Mouse (Mus musculus): ENCODE data around the gene Mmd2. TPM values are rescaled to one million over a fixed set of nuclear protein-coding genes. Genes with fewer than 3 reads are reported as not detected.

The Mmd2 gene
- polyA plus RNA-seq, 1 experiment from 2014 or later: 2.0 TPM

DNA sequence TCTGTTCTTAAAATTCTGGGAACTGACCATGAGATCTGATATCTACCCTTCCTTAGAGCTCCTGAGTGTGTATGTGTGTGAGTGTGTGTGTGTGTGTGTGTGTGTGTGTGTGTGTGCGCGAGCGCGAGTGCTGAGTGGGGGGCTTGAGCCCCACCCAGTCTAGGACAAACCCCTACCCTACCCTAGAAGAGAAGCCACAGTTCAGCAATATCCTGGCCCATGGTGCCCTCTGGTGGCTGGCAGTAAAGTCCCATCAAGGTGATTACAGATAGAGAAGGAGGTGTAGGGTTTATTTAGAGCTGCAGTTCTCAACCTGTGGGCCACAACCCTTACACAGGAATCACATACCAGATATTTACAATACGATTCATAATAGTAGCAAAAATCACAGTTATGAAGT lies 11.3 kb upstream of the Mmd2 start:
- WGBS: 21% methylated on average over 5 of the region's 5 CpGs
- Histone ChIP-seq H3K9me3 (ENCODE audit: control insufficient read depth, low read depth, low read length) (no peaks in the 10 kb centered on the region), H3K4me3 (ENCODE audit: low read depth, low read length) (no peak overlapping the region), H3K27me3 (ENCODE audit: control insufficient read depth, insufficient read depth, low read length) (no peaks in the 10 kb centered on the region), H3K9ac (replicated peaks; ENCODE audit: low read depth, low read length) (no peak overlapping the region), H3K4me2 (replicated peaks; ENCODE audit: low read depth, low read length) (no peak overlapping the region), H3K27ac (ENCODE audit: low read length) (no peak overlapping the region), H3K4me1 (ENCODE audit: control insufficient read depth, insufficient read depth, low read length) (no peaks in the 10 kb centered on the region), H3K36me3 (ENCODE audit: control insufficient read depth, insufficient read depth, low read length) (no peaks in the 10 kb centered on the region)
- no peak for ATAC-seq (ENCODE audit: insufficient number of reproducible peaks, insufficient read depth, low FRiP score, low read depth)

DNA sequence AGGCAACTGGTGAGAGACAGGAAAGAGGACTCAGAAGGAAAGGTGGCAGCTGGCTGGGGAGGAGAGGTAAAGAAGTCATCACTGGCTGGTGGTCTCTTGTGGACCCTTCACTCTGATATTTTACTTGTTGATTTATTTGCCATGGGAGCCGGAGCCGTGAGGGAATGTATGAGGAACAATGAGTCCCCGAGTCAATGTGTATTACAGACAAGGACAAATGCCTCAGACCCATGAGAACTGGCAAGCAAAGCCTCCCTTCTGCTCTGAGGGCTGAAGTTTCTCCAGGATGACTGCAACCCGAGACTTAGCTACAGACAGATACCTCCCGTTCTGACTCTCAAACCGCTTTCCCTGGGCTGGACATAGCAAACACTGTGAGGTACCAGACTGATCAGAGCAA lies 7.7 kb upstream of the Mmd2 start:
- Histone ChIP-seq H3K36me3 (ENCODE audit: control insufficient read depth, insufficient read depth, low read length) (no peaks in the 10 kb centered on the region), H3K4me3 (ENCODE audit: low read depth, low read length) (no peak overlapping the region), H3K27me3 (ENCODE audit: control insufficient read depth, insufficient read depth, low read length) (no peaks in the 10 kb centered on the region), H3K4me1 (ENCODE audit: control insufficient read depth, insufficient read depth, low read length) (no peaks in the 10 kb centered on the region), H3K9me3 (ENCODE audit: control insufficient read depth, low read depth, low read length) (no peaks in the 10 kb centered on the region), H3K4me2 (replicated peaks; ENCODE audit: low read depth, low read length) (no peak overlapping the region), H3K9ac (replicated peaks; ENCODE audit: low read depth, low read length) (no peak overlapping the region), H3K27ac (ENCODE audit: low read length) (no peak overlapping the region)
- WGBS: 43% methylated on average over 6 of the region's 6 CpGs
- no peak for ATAC-seq (ENCODE audit: insufficient number of reproducible peaks, insufficient read depth, low FRiP score, low read depth)

DNA sequence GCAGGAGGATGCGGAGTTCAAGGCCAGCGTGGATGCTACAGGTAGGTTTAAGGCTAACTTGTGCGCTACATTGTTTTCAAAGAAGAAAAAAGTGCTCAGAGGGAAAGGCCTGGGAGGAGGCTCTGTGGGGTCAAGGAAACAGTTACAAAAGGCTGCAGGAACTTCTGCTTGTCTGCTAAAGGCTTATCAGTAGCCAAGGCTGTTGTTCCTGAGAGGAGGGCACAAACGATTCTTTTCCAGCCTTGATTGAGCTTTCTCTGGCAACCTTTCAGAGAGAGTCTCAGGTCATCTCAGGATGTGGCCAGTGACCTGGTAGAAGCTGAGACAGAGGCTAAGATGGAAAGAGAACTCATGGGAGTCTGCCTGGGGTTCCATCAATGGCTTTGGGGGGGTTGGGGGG lies 7.0 kb upstream of the Mmd2 start:
- WGBS: 80% methylated on average over 4 of the region's 4 CpGs
- ATAC-seq (ENCODE audit: insufficient number of reproducible peaks, insufficient read depth, low FRiP score, low read depth): no peak
- Histone ChIP-seq H3K4me2 (replicated peaks; ENCODE audit: low read depth, low read length) (no peak overlapping the region), H3K9ac (replicated peaks; ENCODE audit: low read depth, low read length) (no peak overlapping the region), H3K4me3 (ENCODE audit: low read depth, low read length) (no peak overlapping the region), H3K27me3 (ENCODE audit: control insufficient read depth, insufficient read depth, low read length) (no peaks in the 10 kb centered on the region), H3K4me1 (ENCODE audit: control insufficient read depth, insufficient read depth, low read length) (no peaks in the 10 kb centered on the region), H3K27ac (ENCODE audit: low read length) (no peak overlapping the region), H3K9me3 (ENCODE audit: control insufficient read depth, low read depth, low read length) (no peaks in the 10 kb centered on the region), H3K36me3 (ENCODE audit: control insufficient read depth, insufficient read depth, low read length) (no peaks in the 10 kb centered on the region)

DNA sequence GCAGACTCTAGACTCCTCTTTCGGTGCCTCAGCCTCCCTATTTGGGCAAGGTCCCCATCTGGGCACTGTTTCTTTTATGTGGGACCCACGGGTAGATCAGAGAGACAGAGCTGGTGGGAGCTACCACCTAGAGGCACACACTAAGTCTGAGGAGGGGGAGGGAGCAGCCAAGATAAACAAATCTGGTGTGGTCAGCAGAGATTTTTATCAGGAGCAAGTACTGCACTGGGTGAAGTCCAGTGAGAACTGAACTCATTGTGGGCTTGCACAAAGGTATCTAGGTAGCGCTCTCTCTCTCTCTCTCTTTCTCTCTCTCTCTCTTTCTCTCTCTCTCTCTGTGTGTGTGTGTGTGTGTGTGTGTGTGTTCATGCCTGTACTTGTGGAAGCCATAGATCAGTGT lies 5.9 kb upstream of the Mmd2 start:
- WGBS: 51% methylated on average over 3 of the region's 3 CpGs

DNA sequence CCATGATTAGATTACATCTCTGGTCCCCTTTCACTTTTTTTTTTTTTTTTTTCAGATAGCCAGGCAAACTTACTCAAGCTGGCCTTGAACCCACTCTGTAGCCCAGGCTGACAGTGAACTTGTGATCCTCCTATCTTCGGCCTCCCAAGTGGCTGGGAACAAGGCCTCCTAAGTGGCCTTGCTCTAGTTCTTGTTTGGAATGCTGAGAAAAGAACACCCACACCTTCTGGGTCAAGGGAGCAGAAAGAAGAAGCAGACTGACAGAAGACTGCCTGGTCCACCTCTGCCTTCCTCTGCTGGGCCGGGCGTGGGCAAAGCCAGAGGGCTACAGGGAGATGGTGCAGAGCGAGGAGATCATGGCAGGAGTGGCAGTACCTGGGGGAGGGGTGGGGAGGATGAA lies 1.8 kb upstream of the Mmd2 start:
- Histone ChIP-seq H3K9me3 (ENCODE audit: control insufficient read depth, low read depth, low read length) (no peaks in the 10 kb centered on the region), H3K4me1 (ENCODE audit: control insufficient read depth, insufficient read depth, low read length) (no peaks in the 10 kb centered on the region), H3K4me2 (replicated peaks; ENCODE audit: low read depth, low read length) (no peak overlapping the region), H3K4me3 (ENCODE audit: low read depth, low read length) (no peak overlapping the region), H3K27ac (ENCODE audit: low read length) (no peak overlapping the region), H3K9ac (replicated peaks; ENCODE audit: low read depth, low read length) (no peak overlapping the region), H3K36me3 (ENCODE audit: control insufficient read depth, insufficient read depth, low read length) (no peaks in the 10 kb centered on the region), H3K27me3 (ENCODE audit: control insufficient read depth, insufficient read depth, low read length) (no peaks in the 10 kb centered on the region)
- 88% methylated on average over 4 of the region's 4 CpGs for WGBS
- ATAC-seq (ENCODE audit: insufficient number of reproducible peaks, insufficient read depth, low FRiP score, low read depth): no peak

More for the DNA sequence above, 5.9 kb upstream of the Mmd2 start:
- no peaks in the 10 kb centered on the region for H3K4me1 ChIP-seq (ENCODE audit: control insufficient read depth, insufficient read depth, low read length)
- no peak for ATAC-seq (ENCODE audit: insufficient number of reproducible peaks, insufficient read depth, low FRiP score, low read depth)
- H3K27me3 ChIP-seq (ENCODE audit: control insufficient read depth, insufficient read depth, low read length): no peaks in the 10 kb centered on the region
- H3K4me3 ChIP-seq (ENCODE audit: low read depth, low read length): no peak overlapping the region
- H3K9ac ChIP-seq (replicated peaks; ENCODE audit: low read depth, low read length): no peak overlapping the region
- no peak overlapping the region for H3K27ac ChIP-seq (ENCODE audit: low read length)
- no peaks in the 10 kb centered on the region for H3K9me3 ChIP-seq (ENCODE audit: control insufficient read depth, low read depth, low read length)
- H3K36me3 ChIP-seq (ENCODE audit: control insufficient read depth, insufficient read depth, low read length): no peaks in the 10 kb centered on the region
- no peak overlapping the region for H3K4me2 ChIP-seq (replicated peaks; ENCODE audit: low read depth, low read length)

DNA sequence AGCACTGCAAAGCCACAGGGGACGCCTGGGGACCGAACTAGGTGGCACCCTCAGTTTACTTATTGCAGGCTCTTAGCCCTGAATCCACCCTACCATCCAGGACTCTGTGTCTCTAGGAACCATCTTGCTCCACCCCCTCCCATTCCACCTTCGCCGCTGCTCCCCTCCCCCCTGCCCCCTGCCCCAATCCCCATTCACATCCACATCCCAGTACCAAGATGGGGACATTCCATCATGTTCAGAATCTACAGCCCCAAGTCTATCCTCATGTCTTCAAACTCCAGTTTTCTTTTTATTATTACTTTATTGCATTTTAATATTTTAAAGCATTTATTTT lies 357 bp upstream of the Mmd2 start:
- Histone ChIP-seq H3K9ac (replicated peaks; ENCODE audit: low read depth, low read length) (no peak overlapping the region; the same call in 1 of the 2 replicates), H3K27ac (ENCODE audit: low read length) (no peak overlapping the region), H3K4me2 (replicated peaks; ENCODE audit: low read depth, low read length) (peak overlapping the region; percentile 70), H3K36me3 (ENCODE audit: control insufficient read depth, insufficient read depth, low read length) (no peaks in the 10 kb centered on the region), H3K27me3 (ENCODE audit: control insufficient read depth, insufficient read depth, low read length) (no peaks in the 10 kb centered on the region), H3K4me1 (ENCODE audit: control insufficient read depth, insufficient read depth, low read length) (no peaks in the 10 kb centered on the region), H3K9me3 (ENCODE audit: control insufficient read depth, low read depth, low read length) (no peaks in the 10 kb centered on the region), H3K4me3 (ENCODE audit: low read depth, low read length) (peak overlapping the region; percentile 35)
- 5% methylated on average over 4 of the region's 4 CpGs for WGBS
- no peak; the same call in 1 of the 2 replicates for ATAC-seq (ENCODE audit: insufficient number of reproducible peaks, insufficient read depth, low FRiP score, low read depth)

DNA sequence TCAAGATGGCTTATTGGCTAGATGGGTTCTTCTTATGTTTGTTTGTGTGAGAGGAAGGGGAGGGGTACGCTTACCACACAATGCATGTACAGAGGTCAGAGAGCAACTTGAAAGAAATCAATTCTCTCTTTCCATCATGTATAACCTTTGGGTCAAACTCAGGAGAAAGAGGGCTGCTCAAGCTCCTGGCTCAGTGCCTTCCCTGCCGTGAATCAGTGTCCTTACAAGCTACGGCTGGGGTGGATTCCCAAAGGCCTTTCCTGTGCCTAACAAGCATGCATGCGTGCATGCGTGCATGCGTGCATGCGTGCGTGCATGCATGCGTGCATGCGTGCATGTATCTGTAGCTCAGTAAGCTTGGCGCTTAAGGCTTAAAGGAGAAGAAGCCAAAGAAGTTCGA lies 3.3 kb downstream of the Mmd2 start:
- H3K4me2 ChIP-seq (replicated peaks; ENCODE audit: low read depth, low read length): no peak overlapping the region
- no peaks in the 10 kb centered on the region for H3K9me3 ChIP-seq (ENCODE audit: control insufficient read depth, low read depth, low read length)
- H3K4me1 ChIP-seq (ENCODE audit: control insufficient read depth, insufficient read depth, low read length): no peaks in the 10 kb centered on the region
- H3K36me3 ChIP-seq (ENCODE audit: control insufficient read depth, insufficient read depth, low read length): no peaks in the 10 kb centered on the region
- no peak overlapping the region for H3K4me3 ChIP-seq (ENCODE audit: low read depth, low read length)
- no peak overlapping the region for H3K27ac ChIP-seq (ENCODE audit: low read length)
- no peaks in the 10 kb centered on the region for H3K27me3 ChIP-seq (ENCODE audit: control insufficient read depth, insufficient read depth, low read length)
- ATAC-seq (ENCODE audit: insufficient number of reproducible peaks, insufficient read depth, low FRiP score, low read depth): no peak
- no peak overlapping the region for H3K9ac ChIP-seq (replicated peaks; ENCODE audit: low read depth, low read length)
- 88% methylated on average over 12 of the region's 12 CpGs for WGBS

DNA sequence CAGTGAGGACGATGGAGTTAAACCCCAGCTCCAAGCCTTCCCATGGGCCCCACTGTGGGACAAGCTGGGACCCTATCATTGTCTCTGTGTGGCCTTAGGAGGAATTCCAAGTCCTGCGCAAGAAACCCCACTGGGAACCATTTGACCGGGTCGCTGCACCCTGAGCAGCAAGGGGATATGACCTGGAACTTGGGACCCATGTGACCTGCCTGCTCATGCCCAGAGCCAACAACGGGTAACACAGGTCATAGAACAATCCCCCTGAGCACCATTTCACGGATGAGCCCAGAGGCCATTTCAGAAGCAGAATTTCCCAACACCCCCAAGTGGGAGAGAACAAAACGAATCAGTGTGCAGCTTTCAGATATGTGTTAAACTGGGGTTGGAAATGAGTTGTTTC lies 4.2 kb downstream of the Mmd2 start:
- Histone ChIP-seq H3K9ac (replicated peaks; ENCODE audit: low read depth, low read length) (no peak overlapping the region), H3K4me3 (ENCODE audit: low read depth, low read length) (no peak overlapping the region), H3K36me3 (ENCODE audit: control insufficient read depth, insufficient read depth, low read length) (no peaks in the 10 kb centered on the region), H3K9me3 (ENCODE audit: control insufficient read depth, low read depth, low read length) (no peaks in the 10 kb centered on the region), H3K27me3 (ENCODE audit: control insufficient read depth, insufficient read depth, low read length) (no peaks in the 10 kb centered on the region), H3K27ac (ENCODE audit: low read length) (no peak overlapping the region), H3K4me2 (replicated peaks; ENCODE audit: low read depth, low read length) (no peak overlapping the region), H3K4me1 (ENCODE audit: control insufficient read depth, insufficient read depth, low read length) (no peaks in the 10 kb centered on the region)
- ATAC-seq (ENCODE audit: insufficient number of reproducible peaks, insufficient read depth, low FRiP score, low read depth): no peak
- WGBS: 81% methylated on average over 7 of the region's 7 CpGs

DNA sequence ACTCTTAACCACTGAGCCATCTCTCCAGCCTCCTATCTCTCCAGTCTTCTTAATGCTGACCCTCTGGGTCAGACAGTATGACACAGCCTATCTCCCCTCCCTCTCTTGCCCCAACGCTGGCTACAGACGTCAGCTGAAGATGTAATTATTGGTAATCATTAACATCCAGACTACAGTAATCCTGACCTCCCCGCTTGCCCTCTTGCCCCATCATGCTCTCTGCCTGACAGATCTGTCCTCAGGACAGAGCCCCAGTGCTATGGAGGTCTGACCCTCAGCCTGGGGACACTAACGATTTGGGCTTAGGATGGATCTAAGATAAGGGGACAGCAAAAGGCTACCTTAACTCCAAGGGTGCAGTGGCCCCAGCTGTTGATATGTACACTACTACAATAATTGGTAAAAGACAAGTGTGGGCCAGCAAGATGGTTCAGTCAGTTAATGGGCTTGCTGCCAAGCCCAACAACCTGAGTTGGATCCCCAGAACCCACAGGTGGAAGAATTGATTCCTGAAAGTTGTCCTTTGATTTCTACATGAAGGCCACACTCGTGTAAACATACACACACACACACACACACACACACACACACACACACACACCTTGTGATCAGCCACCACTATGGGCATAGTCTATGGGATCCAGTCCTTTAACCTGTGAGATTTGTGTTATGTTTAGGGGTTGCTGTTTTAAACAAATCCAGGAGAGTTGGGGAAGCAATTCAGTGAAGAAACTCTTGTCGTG lies 10.8 kb downstream of the Mmd2 start:
- no peak for ATAC-seq (ENCODE audit: insufficient number of reproducible peaks, insufficient read depth, low FRiP score, low read depth)
- Histone ChIP-seq H3K4me2 (replicated peaks; ENCODE audit: low read depth, low read length) (no peak overlapping the region), H3K9me3 (ENCODE audit: control insufficient read depth, low read depth, low read length) (no peaks in the 10 kb centered on the region), H3K27ac (ENCODE audit: low read length) (no peak overlapping the region), H3K4me1 (ENCODE audit: control insufficient read depth, insufficient read depth, low read length) (no peaks in the 10 kb centered on the region), H3K4me3 (ENCODE audit: low read depth, low read length) (no peak overlapping the region), H3K9ac (replicated peaks; ENCODE audit: low read depth, low read length) (no peak overlapping the region), H3K36me3 (ENCODE audit: control insufficient read depth, insufficient read depth, low read length) (no peaks in the 10 kb centered on the region), H3K27me3 (ENCODE audit: control insufficient read depth, insufficient read depth, low read length) (no peaks in the 10 kb centered on the region)
- 59% methylated on average over 6 of the region's 6 CpGs for WGBS
